Mouse (Mus musculus): ENCODE measurements around the gene Capzb. TPM values are rescaled to one million over a fixed set of nuclear protein-coding genes. Genes with fewer than 3 reads are reported as not detected.

Gene Capzb
- polyA plus RNA-seq, 2 experiments: 198 to 284 TPM

DNA sequence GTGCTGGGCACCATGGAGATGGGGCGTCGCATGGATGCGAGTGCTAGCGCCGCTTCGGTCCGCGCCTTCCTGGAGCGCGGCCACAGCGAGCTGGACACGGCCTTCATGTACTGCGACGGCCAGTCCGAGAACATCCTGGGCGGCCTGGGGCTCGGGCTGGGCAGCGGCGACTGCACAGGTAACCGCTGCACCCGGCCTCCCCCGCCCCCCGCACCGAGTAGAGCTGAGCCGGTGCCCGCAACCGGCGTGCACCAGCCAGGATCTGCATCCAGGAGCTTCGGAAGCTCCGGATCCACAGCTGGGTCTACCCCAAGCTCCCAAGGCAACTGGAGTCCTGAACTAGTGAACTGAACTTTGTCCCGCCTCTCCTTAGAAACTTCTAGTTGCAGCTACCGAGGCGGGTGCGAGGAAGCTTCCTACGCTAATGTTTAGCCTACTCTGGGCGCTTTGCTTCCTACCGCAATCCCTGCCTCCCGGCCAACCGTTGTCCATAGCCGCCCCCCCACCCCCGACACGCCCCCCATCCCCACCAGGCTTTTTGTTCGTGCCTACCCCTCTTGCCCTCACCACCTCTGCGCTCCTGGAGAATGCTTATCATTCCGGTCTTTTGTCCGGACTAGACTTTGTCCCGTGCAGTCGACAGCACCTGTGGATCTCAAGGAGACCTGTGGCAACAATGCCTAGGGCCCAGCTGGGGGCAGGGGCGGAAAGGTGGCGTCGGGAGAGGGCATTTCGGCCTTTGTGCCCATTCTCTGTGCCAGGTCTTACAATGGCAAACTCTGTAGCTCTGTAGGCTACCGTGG, 118.4 kb downstream of the Capzb start:
- peaks cover 28% of the 10 kb centered on the region for H3K36me3 ChIP-seq (ENCODE audit: control insufficient read depth, insufficient read depth, low read length)
- peak overlapping the region; percentile 83 for H3K4me2 ChIP-seq (replicated peaks; ENCODE audit: low read depth, low read length, severe bottlenecking)
- H3K9ac ChIP-seq (ENCODE audit: low read depth, low read length, severe bottlenecking): peak overlapping the region; percentile 87
- H3K9me3 ChIP-seq (ENCODE audit: control insufficient read depth, low read length): no peaks in the 10 kb centered on the region
- ATAC-seq (ENCODE audit: low FRiP score, low read depth): peak; percentile 66
- peak overlapping the region; percentile 68 for H3K27ac ChIP-seq (replicated peaks; ENCODE audit: low read depth, low read length)
- H3K4me1 ChIP-seq (ENCODE audit: control insufficient read depth, insufficient read depth, low read length): peaks cover 15% of the 10 kb centered on the region
- WGBS: 2% methylated on average over 51 of the region's 53 CpGs
- TF ChIP-seq POLR2A (IDR thresholded peaks at IDR 0.05; ENCODE audit: borderline replicate concordance, extremely low read depth, insufficient read depth, insufficient read length): no peak
- H3K4me3 ChIP-seq (replicated peaks; ENCODE audit: low read length): peak overlapping the region; percentile 99
- DNase-seq (ENCODE audit: low spot score): peak; percentile 26
- no peaks in the 10 kb centered on the region for H3K27me3 ChIP-seq (ENCODE audit: control insufficient read depth, insufficient read depth, low read length)

DNA sequence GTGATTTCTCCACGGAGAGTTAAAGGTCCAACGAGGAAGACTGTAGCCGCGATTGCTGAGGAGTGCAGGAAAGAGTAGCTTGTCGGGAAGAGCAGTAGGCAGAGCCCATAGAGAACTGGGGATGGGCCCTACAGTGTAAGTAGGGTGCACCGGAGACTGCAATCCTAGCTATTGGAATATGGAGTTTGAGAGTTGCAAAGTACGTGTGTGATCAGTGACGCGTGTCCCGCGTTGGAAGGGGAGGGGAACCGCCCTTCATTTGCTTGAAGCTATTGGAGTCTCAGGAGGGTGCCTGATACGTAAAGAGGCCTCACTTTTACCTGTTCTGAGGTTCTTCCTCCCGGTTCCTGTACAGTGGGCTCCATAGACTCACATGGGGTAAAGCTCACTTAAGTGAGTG, 119.0 kb downstream of the Capzb start:
- TF ChIP-seq POLR2A (IDR thresholded peaks at IDR 0.05; ENCODE audit: borderline replicate concordance, extremely low read depth, insufficient read depth, insufficient read length): no peak
- DNase-seq (ENCODE audit: low spot score) (no peak), ATAC-seq (ENCODE audit: low FRiP score, low read depth) (no peak)
- H3K9ac ChIP-seq (ENCODE audit: low read depth, low read length, severe bottlenecking): peak overlapping the region; percentile 87
- peak overlapping the region; percentile 83 for H3K4me2 ChIP-seq (replicated peaks; ENCODE audit: low read depth, low read length, severe bottlenecking)
- no peaks in the 10 kb centered on the region for H3K9me3 ChIP-seq (ENCODE audit: control insufficient read depth, low read length)
- peak overlapping the region; percentile 99 for H3K4me3 ChIP-seq (replicated peaks; ENCODE audit: low read length)
- H3K4me1 ChIP-seq (ENCODE audit: control insufficient read depth, insufficient read depth, low read length): peaks cover 15% of the 10 kb centered on the region
- H3K36me3 ChIP-seq (ENCODE audit: control insufficient read depth, insufficient read depth, low read length): peaks cover 26% of the 10 kb centered on the region
- H3K27ac ChIP-seq (replicated peaks; ENCODE audit: low read depth, low read length): no peak overlapping the region
- H3K27me3 ChIP-seq (ENCODE audit: control insufficient read depth, insufficient read depth, low read length): no peaks in the 10 kb centered on the region
- 15% methylated on average over 14 of the region's 14 CpGs for WGBS

DNA sequence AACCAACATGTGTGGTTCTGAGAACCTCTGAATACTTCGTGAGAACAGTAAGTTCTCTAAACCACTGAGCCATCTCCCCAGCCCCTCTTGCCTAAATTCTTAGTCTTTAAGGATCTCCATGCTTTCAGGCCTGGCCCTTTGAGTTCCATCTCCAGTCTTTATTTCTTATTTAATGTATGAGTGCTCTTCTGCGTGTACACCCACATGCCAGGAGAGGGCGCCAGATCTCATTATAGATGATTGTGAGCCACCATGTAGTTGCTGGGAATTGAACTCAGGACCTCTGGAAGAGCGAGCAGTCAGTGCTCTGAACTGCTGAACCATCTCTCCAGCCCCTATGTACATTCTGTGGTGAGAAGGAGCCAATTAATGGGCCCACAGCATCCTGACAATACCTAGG, 119.9 kb downstream of the Capzb start:
- Histone ChIP-seq H3K27ac (replicated peaks; ENCODE audit: low read depth, low read length) (no peak overlapping the region), H3K9ac (ENCODE audit: low read depth, low read length, severe bottlenecking) (no peak overlapping the region), H3K4me1 (ENCODE audit: control insufficient read depth, insufficient read depth, low read length) (peaks cover 15% of the 10 kb centered on the region), H3K9me3 (ENCODE audit: control insufficient read depth, low read length) (no peaks in the 10 kb centered on the region), H3K4me2 (replicated peaks; ENCODE audit: low read depth, low read length, severe bottlenecking) (no peak overlapping the region), H3K36me3 (ENCODE audit: control insufficient read depth, insufficient read depth, low read length) (peaks cover 33% of the 10 kb centered on the region), H3K27me3 (ENCODE audit: control insufficient read depth, insufficient read depth, low read length) (no peaks in the 10 kb centered on the region), H3K4me3 (replicated peaks; ENCODE audit: low read length) (no peak overlapping the region)
- TF ChIP-seq POLR2A (IDR thresholded peaks at IDR 0.05; ENCODE audit: borderline replicate concordance, extremely low read depth, insufficient read depth, insufficient read length): no peak
- 53% methylated on average over 4 of the region's 4 CpGs for WGBS
- no peak for ATAC-seq (ENCODE audit: low FRiP score, low read depth)
- DNase-seq (ENCODE audit: low spot score): peak; percentile 32

DNA sequence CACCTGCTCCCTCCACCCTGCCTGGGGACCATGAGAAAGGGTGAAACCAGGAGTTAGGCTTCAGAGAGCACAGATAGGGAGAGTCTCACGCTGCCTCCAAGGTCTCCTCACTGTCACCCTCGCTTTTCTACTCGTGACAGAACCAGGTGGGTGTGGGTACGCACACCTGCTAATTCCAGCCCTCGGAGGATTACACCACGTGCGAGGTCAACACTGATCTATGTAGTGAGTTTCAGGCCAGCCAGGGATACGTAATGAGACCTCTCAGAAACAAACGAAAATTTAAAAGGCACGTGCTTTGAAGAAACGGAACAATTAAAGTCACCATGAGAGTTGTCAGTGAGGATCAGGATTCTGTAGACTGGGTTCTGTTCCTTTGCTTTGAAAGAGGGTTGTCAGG, 125.8 kb downstream of the Capzb start:
- no peaks in the 10 kb centered on the region for H3K9me3 ChIP-seq (ENCODE audit: control insufficient read depth, low read length)
- ATAC-seq (ENCODE audit: low FRiP score, low read depth) (no peak), DNase-seq (ENCODE audit: low spot score) (no peak)
- no peak overlapping the region for H3K9ac ChIP-seq (ENCODE audit: low read depth, low read length, severe bottlenecking)
- no peaks in the 10 kb centered on the region for H3K27me3 ChIP-seq (ENCODE audit: control insufficient read depth, insufficient read depth, low read length)
- no peaks in the 10 kb centered on the region for H3K4me1 ChIP-seq (ENCODE audit: control insufficient read depth, insufficient read depth, low read length)
- H3K36me3 ChIP-seq (ENCODE audit: control insufficient read depth, insufficient read depth, low read length): peaks cover 51% of the 10 kb centered on the region
- H3K27ac ChIP-seq (replicated peaks; ENCODE audit: low read depth, low read length): no peak overlapping the region
- WGBS: 90% methylated on average over 11 of the region's 11 CpGs
- TF ChIP-seq POLR2A (IDR thresholded peaks at IDR 0.05; ENCODE audit: borderline replicate concordance, extremely low read depth, insufficient read depth, insufficient read length): no peak
- no peak overlapping the region for H3K4me3 ChIP-seq (replicated peaks; ENCODE audit: low read length)
- H3K4me2 ChIP-seq (replicated peaks; ENCODE audit: low read depth, low read length, severe bottlenecking): no peak overlapping the region

DNA sequence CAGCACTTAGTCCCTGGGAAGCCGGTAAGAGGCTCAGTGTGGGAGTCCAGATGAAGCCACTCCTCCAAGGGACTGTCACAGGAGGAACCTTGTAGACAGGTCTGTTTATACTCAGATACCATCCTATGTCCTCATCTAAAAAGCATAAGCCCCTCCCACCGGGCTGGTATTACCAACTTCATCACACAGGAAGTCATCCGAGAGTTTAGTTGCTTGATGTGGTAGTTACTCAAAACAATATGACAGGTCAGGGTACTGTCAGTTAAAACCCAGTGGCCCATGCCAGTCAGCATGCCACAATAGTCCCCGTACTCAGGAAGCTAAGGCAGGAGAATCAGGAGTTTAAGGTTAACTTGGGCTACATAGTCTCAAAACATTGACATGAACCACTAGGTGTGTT, 127.0 kb downstream of the Capzb start:
- no peaks in the 10 kb centered on the region for H3K9me3 ChIP-seq (ENCODE audit: control insufficient read depth, low read length)
- H3K4me3 ChIP-seq (replicated peaks; ENCODE audit: low read length): no peak overlapping the region
- H3K9ac ChIP-seq (ENCODE audit: low read depth, low read length, severe bottlenecking): no peak overlapping the region
- no peaks in the 10 kb centered on the region for H3K4me1 ChIP-seq (ENCODE audit: control insufficient read depth, insufficient read depth, low read length)
- H3K36me3 ChIP-seq (ENCODE audit: control insufficient read depth, insufficient read depth, low read length): peaks cover 43% of the 10 kb centered on the region
- 95% methylated on average over 4 of the region's 4 CpGs for WGBS
- TF ChIP-seq POLR2A (IDR thresholded peaks at IDR 0.05; ENCODE audit: borderline replicate concordance, extremely low read depth, insufficient read depth, insufficient read length): no peak
- no peak for DNase-seq (ENCODE audit: low spot score)
- ATAC-seq (ENCODE audit: low FRiP score, low read depth): no peak
- no peaks in the 10 kb centered on the region for H3K27me3 ChIP-seq (ENCODE audit: control insufficient read depth, insufficient read depth, low read length)
- H3K27ac ChIP-seq (replicated peaks; ENCODE audit: low read depth, low read length): no peak overlapping the region
- H3K4me2 ChIP-seq (replicated peaks; ENCODE audit: low read depth, low read length, severe bottlenecking): no peak overlapping the region

Measured in limb, embryonic 14.5 days (tissue).